Comparison of ENCODE assay signal across 8 mouse cellular contexts in the genomic region with DNA sequence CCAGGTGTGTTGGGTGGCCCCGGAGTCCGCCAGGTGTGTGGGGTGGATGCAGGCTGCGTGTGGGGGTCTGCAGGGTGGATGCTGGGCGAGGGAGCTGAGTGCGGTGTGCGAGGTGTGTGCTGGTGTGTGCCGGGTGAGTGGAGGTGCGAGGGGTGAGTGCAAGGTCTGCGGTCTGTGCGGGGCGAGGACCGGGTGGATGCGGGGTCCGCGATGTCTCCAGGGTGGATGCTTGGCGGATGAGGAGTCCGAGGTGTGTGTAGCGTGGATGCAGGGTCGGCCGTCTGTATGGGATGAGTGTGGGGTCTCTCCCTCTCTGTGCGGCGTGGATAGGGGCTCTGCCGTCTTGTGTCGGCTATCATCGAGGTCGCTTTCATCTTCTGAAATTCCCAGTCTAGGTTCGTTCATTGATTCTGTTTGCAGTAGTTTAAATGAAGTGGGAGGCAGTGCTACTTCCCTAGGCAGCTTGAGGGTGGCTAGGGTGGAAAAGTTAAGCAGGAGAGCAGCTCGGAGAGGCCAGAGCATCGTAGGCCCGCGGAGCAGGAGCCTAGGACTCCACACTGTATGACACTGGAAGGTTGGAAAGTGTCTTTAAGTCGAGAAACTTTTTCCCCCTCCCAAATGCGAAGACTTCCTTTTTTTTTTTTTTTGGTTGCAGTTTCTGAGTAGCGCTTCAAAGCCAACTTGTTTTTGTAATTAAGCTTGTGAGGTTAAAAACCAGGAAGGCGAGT. TPM values are rescaled to one million over a fixed set of nuclear protein-coding genes. Genes with fewer than 3 reads are reported as not detected.
DNase-seq lines count a peak whose midpoint lies in the region; ATAC-seq lines count a peak whose summit lies in the region.

No protein-coding gene starts in this region.

- H3K36me3 ChIP-seq in forebrain, embryonic 15.5 days: no peaks in the 10 kb centered on the region
- H3K36me3 ChIP-seq in limb, embryonic 13.5 days: no peaks in the 10 kb centered on the region

- peak overlapping the region; percentile 76; the same call in 1 of the 2 replicates for H3K27ac ChIP-seq in forebrain, embryonic 15.5 days (replicated peaks)
- H3K27ac ChIP-seq in limb, embryonic 13.5 days: no peak overlapping the region

- ATAC-seq in forebrain, embryonic 15.5 days (replicated peaks): peak; percentile 65
- ATAC-seq in limb, embryonic 13.5 days (ENCODE audit: low FRiP score, low read depth): peak; percentile 56

- peak overlapping the region; percentile 84 for H3K9ac ChIP-seq in forebrain, embryonic 15.5 days (replicated peaks)
- peak overlapping the region; percentile 96 for H3K9ac ChIP-seq in limb, embryonic 13.5 days

- peak; percentile 51 for DNase-seq in cerebellum, adult 11-12 months
- no peak for DNase-seq in cerebellum, adult 8-10 months
- peak; percentile 26 to 34 for DNase-seq in spleen, adult 18-20 months
- no peak for DNase-seq in spleen, adult 12 weeks (ENCODE audit: low spot score)
- peak; percentile 56 for DNase-seq in naive thymus-derived CD4-positive, alpha-beta T cell, adult 2 months (ENCODE audit: low read depth)
- no peak for DNase-seq in adipocyte (ENCODE audit: low spot score)

- no peaks in the 10 kb centered on the region for H3K27me3 ChIP-seq in forebrain, embryonic 15.5 days
- no peaks in the 10 kb centered on the region for H3K27me3 ChIP-seq in limb, embryonic 13.5 days

- H3K4me1 ChIP-seq in forebrain, embryonic 15.5 days: peaks cover 16% of the 10 kb centered on the region
- peaks cover 13% of the 10 kb centered on the region for H3K4me1 ChIP-seq in limb, embryonic 13.5 days

- 3% methylated on average over 35 of the region's 35 CpGs for WGBS in forebrain, embryonic 15.5 days
- 3% methylated on average over 35 of the region's 35 CpGs for WGBS in limb, embryonic 13.5 days

- H3K4me2 ChIP-seq in forebrain, embryonic 15.5 days (replicated peaks): peak overlapping the region; percentile 85
- H3K4me2 ChIP-seq in limb, embryonic 13.5 days (replicated peaks): peak overlapping the region; percentile 82

- no peaks in the 10 kb centered on the region for H3K9me3 ChIP-seq in forebrain, embryonic 15.5 days
- no peaks in the 10 kb centered on the region for H3K9me3 ChIP-seq in limb, embryonic 13.5 days

- peak overlapping the region; percentile 74 for H3K4me3 ChIP-seq in forebrain, embryonic 15.5 days
- H3K4me3 ChIP-seq in limb, embryonic 13.5 days: peak overlapping the region; percentile 93

RNA-seq across cellular contexts. Expression of a gene that starts 0.9 kb away (rescaled TPM):
- polyA plus RNA-seq in forebrain, embryonic 15.5 days (2015; fragmentation: Nextera tagmentation; extraction: Ambion mirVana): 9.7 and 10.3 TPM in 2 replicates
- polyA plus RNA-seq in limb, embryonic 13.5 days (2015; fragmentation: Nextera tagmentation; extraction: Ambion mirVana): 14.0 and 17.4 TPM in 2 replicates

Comparison
In these comparisons a context has a peak if more than half of its experiments do, and no peak if none do; other contexts are left out.
1. DNase-seq: peak in cerebellum, adult 11-12 months (single experiment), spleen, adult 18-20 months (2 of 2) and naive thymus-derived CD4-positive, alpha-beta T cell, adult 2 months (single experiment); none in cerebellum, adult 8-10 months (single experiment), spleen, adult 12 weeks (single experiment) and adipocyte (single experiment).